Mouse (Mus musculus): ENCODE results near the gene Cdc37.

Cdc37 gene

DNA sequence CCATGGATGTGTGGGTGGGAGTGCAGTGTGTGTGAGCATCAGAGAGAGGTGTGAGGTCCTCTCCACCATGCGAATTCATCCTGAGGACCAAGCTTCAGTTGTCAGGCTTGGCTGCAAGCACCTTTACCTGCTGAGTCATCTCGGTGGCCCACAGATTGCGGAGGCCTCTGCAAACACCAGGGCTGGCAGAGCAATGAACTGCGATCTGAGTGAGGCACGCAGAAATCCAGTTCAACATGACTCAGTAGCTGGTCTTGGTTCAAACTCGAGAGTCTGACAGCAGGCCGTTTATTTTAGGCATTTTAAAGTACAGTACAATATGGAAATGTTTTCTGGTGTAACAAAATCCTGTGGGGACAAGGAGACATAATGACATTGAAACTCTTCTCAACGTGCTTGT, 52.0 kb downstream of the Cdc37 start:
- no peak for DNase-seq (ENCODE audit: inconsistent ontology term)

DNA sequence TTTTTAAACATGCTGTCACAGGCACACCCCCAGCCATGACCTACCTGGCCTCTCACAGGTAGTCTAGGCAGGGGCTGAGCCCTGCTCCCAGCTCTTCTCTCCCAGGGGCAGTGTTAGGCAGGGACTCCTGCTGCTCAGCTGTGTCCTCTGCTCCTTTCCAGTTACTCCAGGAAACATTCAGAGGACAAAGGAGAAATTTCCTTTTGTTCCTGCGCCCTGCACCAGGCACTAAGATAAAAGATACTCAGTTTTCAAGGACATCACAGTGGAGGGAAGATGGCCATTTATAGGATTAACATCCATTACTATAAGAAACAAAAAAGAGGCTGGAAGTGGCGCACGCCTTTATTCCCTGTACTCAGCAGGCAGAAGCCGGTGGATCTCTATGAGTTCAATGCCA, 53.8 kb downstream of the Cdc37 start:
- no peak for DNase-seq (ENCODE audit: inconsistent ontology term)

DNA sequence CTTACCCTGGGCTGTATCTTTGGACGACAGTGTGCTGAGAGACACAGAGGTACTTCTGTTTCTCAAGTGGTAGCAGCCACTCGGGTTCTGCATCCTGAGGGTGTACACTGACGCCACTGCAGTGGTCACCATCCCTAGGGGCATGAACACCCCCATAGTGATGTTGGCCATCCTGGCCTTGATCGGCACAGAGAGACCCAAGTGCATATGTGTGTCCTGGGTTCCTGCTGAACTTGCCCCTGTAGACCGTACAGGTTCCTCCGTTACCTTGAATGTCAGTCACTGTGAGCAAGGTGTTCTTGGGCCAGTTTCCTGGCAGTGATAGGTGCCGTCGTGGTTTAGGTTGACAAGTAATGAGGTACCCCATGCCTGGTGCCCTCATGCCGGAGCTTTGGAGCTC, 56.4 kb downstream of the Cdc37 start:
- DNase-seq (ENCODE audit: inconsistent ontology term): no peak

DNA sequence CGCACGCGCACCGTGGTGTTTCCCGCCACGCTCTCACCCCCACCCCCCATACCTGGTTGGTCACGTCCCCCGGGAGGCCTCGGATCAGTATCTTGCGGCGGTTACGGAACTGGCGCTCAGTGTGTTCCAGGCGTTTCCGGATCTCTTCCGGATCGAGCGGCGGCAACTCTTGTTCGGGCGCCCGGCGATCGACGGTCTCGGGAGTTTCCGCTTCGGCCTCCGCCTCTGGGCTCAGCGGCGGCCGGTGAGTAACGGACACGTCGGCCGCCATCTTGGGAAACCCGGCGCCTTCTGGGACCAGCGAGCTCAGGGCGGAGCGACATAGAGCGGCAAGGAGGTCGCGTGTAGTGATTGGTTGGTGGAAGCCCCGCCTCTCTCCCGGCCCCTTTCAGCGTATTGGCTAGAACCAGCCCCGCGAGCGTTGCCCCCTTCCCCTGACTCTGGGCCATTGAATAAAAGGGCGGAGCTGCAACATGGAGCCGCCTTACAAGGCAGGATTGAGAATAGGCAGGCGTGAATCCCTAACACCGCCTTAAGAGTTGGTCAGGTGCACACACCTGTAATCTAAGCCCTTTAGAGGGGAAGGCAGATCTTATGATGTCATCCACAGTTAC, 58.0 kb downstream of the Cdc37 start, which contains the start of the genes Gm38431 and Raver1:
TSS of gene Gm38431 (minus strand) at position 291 of the 614 bp plus-strand sequence.
TSS of gene Raver1 (minus strand) at position 302 of the 614 bp plus-strand sequence.
- DNase-seq (ENCODE audit: inconsistent ontology term): peak; percentile 99

DNA sequence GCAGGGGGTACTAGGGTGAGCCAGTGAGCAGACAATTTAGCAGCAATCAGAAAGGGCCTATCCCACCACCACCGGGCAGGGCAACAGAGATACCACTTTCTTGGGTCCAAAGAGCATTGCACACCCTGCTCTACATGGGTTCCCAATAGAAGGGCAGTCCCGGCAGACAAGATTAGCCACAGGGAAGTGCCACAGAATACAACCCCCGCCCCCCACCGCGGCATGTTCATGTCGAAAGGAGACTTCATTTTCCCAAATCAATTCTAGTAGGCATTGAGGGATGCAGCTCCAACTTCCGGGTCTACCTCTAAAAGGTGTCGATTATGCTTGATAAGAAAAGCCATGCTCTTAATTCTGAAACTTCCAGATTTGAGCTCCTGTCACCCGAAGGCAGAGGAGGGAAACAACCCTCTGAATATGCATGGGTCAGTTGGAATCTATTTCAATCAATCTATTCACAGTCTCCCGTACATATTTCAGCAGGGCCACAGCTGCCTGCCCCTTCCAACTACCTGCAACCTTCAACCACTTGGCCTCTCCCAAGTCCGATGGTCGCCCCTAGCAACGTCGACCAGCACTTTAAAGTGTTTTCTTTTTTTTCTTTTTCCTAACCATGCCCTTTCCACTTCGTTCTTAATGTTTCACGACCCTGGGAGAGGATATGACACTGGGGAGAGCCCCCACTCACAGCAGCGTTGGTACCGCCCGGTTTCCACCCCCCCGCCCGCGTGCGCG, 58.6 kb downstream of the Cdc37 start:
- peak; percentile 32 for DNase-seq (ENCODE audit: inconsistent ontology term)

DNA sequence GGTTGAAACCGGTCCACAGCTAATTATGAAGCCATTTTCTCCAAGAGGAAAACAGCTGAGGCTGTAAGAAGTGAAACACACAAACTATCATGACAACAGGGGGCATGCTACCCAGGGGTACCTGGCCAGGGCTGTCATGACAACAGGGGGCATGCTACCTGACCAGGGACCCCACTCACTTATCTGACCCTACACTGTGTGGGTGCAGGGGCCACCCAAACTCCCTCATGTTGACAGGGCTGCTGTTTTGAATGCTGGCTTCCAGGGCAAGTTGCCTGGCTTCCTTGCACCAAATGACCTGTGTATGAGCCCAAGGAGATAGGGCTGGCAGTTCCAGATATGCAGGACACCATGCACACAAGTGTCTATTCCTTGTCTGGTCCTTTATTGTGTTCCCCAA, 59.2 kb downstream of the Cdc37 start:
- no peak for DNase-seq (ENCODE audit: inconsistent ontology term)

DNA sequence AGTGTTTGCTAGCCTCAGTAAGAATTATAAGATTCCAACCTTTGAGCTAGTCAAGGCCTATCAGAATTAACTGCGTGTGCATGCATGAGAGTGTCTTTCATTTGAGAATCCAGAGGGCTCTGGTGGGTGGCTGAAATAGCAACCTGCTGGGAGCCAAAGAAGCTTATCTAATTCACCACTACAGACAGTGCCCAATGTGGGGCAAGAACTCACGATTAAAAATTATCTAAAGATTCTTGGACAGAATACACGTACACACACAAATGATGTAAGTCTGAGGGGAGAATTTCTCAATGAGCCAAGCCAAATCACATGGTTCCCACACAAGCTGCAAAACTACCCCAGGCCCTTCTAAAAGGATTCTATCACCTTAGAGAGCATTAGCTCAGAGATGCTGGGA, 66.5 kb downstream of the Cdc37 start:
- DNase-seq (ENCODE audit: inconsistent ontology term): no peak
